Mouse (Mus musculus) ES-E14 (cell line): ENCODE measurements at regions not wholly inside any gene's neighbourhood (a gene's known extent, or its start where the extent isn't known, plus 50 kb on each side); places are given as distances from the start of the nearest gene placed in this dataset.
"Not testable (repeated sequence)": the region's sequence is repeated elsewhere in the genome, so short reads cannot be mapped to it uniquely, and the experiment has no call there.

Experiments
- CHD2 ChIP-seq: IDR thresholded peaks from 2 replicates; pipeline ENCODE4 v1.6.1; 2014; ENCODE audit warnings: mild to moderate bottlenecking, low read depth, low read length, inconsistent platforms
- HCFC1 ChIP-seq: IDR thresholded peaks from 2 replicates; pipeline ENCODE4 v1.6.1; 2012; ENCODE audit warnings: low read length, inconsistent platforms, borderline replicate concordance; ENCODE audit not compliant: insufficient read depth
- MAFK ChIP-seq: IDR thresholded peaks from 2 replicates; pipeline ENCODE4 v1.6.1; 2014; ENCODE audit warnings: mild to moderate bottlenecking, low read depth, low read length, inconsistent platforms; ENCODE audit not compliant: insufficient read depth
- ZC3H11A ChIP-seq: IDR thresholded peaks from 2 replicates; pipeline ENCODE4 v1.6.1; 2012; ENCODE audit warnings: low read depth, mild to moderate bottlenecking, inconsistent platforms, low read length, borderline replicate concordance
- ZNF384 ChIP-seq: IDR thresholded peaks from 2 replicates; pipeline ENCODE4 v1.6.1; 2012; ENCODE audit warnings: low read depth, low read length, inconsistent platforms

DNA sequence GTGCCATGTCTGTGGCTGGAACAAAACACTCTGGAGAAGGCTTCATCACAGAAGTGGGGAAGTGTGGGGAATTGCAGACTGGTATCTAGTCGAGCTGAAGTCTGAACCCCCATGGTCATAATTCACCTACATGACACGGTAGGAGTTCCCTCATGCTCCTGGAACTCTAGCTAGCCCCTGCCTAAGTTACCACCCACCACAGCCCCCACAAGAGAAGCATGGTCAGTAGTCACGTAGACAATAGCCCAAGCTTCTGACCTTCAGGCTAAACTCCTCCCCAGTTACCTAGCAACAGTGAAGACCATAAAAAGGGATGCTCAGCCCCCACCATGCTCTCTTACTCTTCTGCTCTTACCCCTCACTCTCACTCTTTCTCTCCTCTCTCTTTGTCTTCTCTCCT lies 143.8 kb upstream of the Gm17728 start:
- TF ChIP-seq CHD2, MAFK, ZC3H11A, ZNF384, HCFC1: not testable (repeated sequence)
